Mouse (Mus musculus) left cerebral cortex, adult 18-20 months (tissue): ENCODE measurements around the gene Hyal1. TPM values are rescaled to one million over a fixed set of nuclear protein-coding genes. Genes with fewer than 3 reads are reported as not detected.
"Not testable (repeated sequence)": the region's sequence is repeated elsewhere in the genome, so short reads cannot be mapped to it uniquely, and the experiment has no call there.

Experiments used
- DNase-seq, 2 experiments: peaks; one replicate each; pipeline ENCODE4 v3.0.0; 2021 to 2022; ENCODE audit warnings: low spot score in 2 of 2, mixed read lengths in 1 of 2
- total RNA-seq, 2 experiments: library from RNA; stranded (reverse); gene quantifications; 2 replicates each; pipeline ENCODE4 v1.2.3; 2021

Hyal1 gene
- total RNA-seq, 2 experiments from 2014 or later = 6.3 to 7.2 TPM

DNA sequence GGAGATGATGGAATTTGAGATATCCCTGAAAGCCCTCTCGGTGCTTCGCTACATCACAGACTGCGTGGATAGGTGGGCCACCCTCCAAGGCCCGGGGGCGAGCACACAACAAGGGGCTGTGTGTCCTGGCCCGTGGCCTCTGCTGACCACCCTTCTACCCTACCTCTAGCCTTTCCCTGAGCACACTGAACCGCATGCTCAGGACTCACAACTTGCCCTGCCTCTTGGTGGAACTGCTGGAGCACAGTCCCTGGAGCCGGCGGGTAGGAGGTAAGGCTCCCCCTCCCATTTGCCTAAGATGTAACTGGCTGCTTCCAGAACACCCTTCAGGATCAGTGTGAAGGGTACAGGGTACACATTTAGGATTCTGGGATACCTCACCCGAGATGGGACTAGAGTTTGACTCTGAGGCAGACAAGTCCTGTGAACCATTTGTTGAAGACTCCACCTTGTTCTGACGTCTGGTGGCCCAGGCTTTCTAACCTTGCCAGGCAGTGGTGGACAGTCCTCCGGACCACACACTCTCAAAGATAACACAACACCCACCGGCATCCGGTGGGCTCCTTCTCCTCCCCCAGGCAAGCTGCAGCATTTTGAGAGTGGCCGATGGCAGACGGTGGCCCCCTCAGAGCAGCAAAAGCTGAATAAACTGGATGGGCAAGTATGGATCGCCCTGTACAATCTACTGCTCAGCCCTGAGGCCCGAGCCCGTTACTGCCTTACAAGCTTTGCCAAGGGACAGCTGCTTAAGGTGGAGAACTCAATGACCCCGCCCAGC, 27.2 kb upstream of the Hyal1 start:
- DNase-seq = no peak

DNA sequence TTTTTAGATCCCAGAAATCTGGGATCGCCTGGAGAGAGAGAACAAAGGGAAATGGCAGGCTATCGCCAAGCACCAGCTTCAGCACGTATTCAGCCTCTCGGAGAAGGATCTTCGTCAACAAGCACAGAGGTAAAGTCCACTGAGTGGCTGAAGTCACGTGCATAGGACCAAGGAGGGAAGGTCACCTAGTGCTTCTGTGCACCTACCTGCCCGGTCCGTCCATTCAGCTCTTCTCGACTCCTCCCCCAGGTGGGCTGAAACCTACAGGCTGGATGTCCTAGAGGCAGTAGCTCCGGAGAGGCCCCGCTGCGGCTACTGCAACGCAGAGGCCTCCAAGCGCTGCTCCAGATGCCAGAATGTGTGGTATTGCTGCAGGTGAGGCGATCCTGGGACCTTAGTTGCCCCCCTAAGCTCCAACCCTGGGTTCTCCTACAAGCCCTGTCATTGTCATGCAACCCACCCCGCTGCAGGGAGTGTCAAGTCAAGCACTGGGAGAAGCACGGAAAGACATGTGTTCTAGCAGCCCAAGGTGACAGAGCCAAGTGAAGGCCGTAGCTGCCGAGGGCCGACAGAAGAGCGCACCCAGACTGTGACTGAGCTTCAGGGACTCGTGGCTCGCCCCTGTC, 26.1 kb upstream of the Hyal1 start:
- DNase-seq = no peak

DNA sequence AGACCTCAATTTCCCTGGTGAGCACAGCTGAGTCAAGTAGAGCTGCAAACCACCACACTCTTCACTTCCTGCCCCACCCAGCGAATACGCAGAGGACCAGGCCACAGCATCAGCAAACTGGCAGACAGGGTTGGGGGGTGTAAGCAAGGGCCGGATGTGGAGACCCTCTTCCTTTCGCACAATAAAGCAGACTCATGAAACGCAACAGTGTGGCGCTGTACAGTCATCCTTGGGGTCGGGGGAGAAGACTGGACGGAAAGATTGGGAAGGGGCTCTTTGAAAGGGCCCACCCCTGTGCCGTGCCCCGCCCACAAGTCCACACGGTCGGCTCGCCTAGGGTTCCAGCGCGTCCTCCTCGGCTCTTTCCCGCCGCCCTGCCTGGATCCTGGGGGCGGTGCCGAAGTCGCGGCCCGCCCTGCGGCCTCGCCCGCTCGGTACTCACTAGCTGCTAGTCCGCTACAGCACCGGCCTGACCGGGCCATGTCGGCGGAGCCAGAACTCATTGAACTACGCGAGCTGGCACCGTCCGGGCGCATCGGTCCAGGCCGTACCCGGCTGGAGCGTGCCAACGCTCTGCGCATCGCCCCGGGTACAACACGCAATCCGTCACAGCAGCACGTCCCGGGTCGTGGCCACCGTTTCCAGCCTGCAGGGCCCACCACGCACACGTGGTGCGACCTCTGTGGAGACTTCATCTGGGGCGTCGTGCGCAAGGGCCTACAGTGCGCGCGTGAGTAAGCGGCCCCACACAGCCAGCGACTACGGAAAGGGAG, 25.4 kb upstream of the Hyal1 start, which contains the start of gene Rassf1:
TSS of gene Rassf1 (plus strand) at position 439 of the 773 bp plus-strand sequence.
- no peak for DNase-seq

- DNase-seq = no peak
Measured at GRCm38 (mm10) chr9:107551890-107552355, 24.8 kb upstream of the Hyal1 start.

- DNase-seq = no peak
Measured at GRCm38 (mm10) chr9:107552690-107553393, 23.9 kb upstream of the Hyal1 start.

- no peak for DNase-seq
Measured at GRCm38 (mm10) chr9:107553541-107554318, 23.0 kb upstream of the Hyal1 start.

GRCm38 (mm10) chr9:107554319-107554825, 22.4 kb upstream of the Hyal1 start:
- DNase-seq = peak; percentile 89 to 95

DNA sequence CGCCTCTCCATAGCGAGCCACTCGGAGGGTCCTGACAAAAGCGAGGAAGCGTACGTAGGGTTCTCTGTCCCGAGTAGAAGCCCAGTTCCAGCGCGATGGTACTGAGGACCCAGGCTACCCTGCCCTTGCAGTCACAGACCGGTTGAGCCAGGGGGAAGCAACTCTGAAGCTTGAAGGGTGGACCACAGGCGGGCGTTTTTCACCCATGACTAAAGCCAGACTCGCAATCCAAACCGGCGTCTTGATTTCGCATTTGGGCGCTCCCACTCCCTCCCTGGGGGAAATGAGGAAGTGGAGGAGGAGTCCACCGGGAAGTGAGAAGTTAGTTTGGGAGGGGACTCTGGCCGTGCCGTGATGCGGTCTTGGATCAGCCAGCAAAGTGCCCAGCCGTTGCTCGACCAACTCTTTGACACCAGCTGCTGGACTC, 21.7 kb upstream of the Hyal1 start:
- DNase-seq = no peak

- no peak for DNase-seq
Measured at GRCm38 (mm10) chr9:107555701-107556100, 21.0 kb upstream of the Hyal1 start.

DNA sequence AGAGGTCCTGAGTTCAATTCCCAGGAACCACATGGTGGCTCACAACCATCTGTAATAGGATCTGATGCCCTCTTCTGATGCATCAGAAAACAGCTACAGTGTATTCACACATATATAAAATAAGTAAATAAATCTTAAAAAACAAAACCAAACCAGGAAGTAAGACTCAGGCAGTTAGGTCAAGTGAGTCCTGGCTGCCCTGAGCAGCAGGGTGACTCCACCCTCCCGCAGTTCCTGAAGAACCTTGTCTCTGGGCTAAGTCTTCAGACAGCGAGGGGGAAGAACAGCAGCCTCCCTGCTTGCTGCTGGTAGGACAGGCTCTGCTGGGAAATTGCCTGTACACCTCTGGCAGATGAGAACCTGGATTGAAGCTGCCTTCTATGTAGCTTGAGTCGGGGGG, 20.4 kb upstream of the Hyal1 start:
- DNase-seq = no peak

DNA sequence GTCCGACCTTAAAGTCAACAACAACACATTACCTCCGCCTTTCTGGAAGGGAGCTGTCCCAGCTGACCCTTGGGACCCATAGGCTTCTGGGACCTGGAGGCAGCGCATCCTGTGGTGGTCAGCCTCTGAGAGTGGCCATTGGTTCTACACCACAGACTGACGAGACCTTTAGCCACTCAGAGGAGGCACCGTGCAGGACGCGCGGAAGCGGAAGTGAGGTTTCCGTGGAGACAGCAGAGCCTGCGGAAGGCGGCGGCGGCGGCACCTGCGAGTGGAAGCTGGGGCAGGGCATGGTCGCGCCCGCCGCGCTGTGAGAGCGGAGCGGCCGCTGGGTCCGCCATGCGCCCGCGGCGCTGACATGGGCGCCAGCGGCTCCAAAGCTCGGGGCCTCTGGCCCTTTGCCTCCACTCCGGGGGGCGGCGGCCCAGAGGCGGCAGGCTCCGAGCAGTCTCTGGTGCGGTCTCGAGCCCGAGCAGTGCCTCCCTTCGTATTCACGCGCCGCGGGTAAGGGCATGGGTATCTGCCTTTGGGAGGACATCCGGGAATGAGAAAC, 13.6 kb upstream of the Hyal1 start, which contains the start of gene Tusc2:
TSS of gene Tusc2 (plus strand) at position 227 of the 553 bp plus-strand sequence.
- DNase-seq = peak; percentile 95 to 97

- not testable (repeated sequence) for DNase-seq
Measured at GRCm38 (mm10) chr9:107565556-107565955, 11.2 kb upstream of the Hyal1 start.

DNA sequence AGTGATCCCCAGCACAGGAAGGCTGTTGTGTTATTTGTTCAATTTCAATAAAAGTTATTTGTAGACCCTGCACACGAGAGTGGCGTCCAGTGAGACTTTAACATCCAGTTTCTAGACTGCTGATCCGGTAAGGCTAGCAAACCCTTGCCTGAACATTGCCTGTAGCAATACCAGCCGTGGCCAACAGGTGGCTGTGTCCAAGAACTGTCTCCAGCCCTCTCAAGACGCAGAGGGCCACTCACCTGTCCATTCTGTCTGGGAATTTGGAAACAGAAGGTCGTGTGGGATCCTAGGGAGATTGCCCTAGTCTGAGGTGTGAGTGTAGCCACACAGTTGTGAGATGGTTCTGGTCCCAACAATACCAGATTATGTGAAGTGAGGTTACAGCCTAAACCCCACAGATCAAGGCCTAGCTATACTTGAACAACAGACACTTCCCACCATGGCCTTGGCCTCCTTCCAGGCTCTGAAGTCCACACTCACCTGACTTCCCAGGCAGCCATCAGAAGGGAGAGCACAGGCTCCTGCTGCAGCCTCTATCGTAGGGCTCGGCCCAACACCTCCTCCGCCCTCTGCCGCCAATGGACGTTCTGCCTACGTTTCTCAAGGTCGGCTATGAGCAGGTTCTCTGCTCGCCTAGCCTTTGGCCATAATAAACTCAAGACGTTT, 10.6 kb upstream of the Hyal1 start:
- DNase-seq = peak; percentile 64 to 73

DNA sequence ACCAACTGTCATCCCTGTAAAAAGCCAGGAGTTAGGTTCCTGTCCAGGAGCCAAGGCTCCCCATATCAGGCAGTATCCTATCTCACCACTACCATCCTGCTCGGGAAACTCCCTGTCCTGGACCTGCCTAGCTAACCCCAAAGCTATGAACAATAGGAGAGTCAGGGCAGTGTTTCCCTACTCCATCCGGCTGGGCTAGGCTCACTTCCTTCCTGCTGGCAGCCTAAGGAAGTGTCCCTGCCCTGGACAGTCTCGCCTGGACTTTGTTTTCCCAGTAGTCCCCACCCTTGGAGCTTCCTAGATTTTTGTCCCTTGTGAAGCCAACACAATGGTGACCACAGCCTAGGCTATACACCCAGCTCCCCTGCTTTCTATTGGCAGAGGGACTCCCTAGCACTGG, 9.9 kb upstream of the Hyal1 start:
- DNase-seq = no peak

GRCm38 (mm10) chr9:107567702-107568319, 8.9 kb upstream of the Hyal1 start, which contains the start of gene Hyal2:
Gene Hyal2, plus strand, starts transcription at chr9:107567945.
- DNase-seq = no peak

DNA sequence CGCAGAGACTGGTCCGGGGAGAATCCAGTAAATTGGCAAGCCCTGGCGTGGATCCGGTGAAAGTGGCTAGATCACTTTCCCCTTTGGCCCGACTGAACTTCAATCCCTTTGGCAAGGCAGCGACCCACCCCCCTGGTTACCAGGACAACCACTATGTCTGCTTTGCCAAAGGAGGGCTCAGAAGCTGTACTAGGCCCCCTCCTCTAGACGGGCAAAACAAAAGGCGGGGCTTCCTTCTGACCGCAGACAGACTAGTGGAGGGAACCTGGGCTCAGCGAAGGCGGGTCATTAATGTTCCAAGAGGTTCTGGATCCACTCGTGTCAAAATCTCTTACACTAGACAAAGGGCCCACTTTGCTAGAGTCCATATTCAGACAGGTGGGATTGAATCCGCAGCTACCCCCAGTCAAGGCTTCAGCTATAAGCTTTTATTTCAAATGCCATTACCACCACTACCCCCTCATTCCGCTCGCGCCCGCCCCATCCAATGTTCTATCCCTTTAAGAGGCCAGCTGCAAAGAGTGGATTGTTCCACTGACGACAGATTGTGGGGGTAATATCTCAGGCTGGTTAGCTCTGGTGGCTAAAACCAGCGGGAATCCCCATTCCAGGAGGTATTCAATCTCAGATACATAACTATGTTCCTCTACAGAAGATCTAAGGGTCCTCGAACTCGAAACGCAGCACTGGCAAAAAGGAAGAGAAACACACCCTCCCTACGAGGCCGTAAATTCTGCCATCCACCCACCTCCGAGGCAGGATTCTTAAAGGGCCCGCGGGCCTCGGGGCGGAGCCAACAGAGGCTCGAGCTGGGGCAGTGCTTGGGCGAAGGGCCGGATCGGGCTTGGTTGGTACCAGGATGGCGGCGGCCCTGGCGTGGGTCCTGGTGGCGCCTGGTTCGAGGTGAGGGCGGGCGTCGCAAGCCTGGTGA, 8.1 kb upstream of the Hyal1 start:
- peak; percentile 76 to 79 for DNase-seq

DNA sequence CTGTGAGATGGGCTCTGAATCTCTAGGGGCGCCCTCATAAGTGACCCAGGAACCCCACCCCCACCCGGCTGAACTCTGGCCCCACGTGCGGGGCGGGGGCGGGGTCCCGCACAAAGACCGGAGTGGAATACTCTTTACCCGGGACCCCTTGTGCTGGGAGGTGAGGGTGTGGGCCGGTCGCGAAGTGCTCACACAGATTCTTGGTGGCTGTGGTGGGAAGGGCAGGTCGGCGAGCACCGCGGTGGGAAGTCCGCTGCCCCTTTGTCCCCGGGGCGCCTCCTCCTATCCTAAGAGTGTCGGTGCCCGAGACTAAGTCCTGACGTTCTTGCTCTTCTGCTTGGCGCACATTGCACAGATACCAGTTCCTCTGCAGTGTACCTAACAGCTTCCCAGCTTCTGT, 7.5 kb upstream of the Hyal1 start:
- no peak for DNase-seq
